Mouse (Mus musculus): ENCODE data around the gene Hif3a.
A peak's percentile ranks its signal among the peaks of the same experiment; 100 is the strongest.

Hif3a gene

GRCm38 (mm10) chr7:16988405-16988804 is 73.8 kb downstream of the Hif3a start:
- no peak for DNase-seq

DNA sequence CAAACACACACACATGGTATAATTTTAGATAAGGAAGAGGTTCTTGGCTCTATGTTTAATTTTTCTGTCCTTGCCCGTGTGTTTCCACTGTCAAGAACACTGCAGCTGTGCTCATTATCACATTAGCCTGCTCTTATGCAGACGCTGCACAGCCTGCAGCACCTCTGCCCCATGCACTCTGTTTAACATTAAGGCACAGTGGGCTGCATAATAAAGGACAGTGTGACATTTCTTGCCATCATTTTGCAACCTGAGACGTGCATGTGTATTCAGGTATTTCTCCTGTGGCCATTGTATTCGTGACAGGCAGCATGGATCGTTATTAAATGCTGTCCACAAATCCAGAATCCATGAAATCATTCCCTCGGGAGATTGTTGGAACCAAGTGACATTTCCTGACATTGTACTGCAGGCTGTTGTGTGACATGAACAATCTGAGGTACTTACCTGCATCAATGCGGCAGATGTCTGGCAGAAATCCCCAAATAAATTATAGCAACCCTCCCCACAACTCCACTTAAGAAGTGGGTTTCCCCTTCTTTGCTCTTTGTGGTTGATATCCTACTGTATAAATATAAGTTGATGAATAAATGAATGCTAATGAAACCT is 74.6 kb downstream of the Hif3a start:
- DNase-seq = no peak

DNA sequence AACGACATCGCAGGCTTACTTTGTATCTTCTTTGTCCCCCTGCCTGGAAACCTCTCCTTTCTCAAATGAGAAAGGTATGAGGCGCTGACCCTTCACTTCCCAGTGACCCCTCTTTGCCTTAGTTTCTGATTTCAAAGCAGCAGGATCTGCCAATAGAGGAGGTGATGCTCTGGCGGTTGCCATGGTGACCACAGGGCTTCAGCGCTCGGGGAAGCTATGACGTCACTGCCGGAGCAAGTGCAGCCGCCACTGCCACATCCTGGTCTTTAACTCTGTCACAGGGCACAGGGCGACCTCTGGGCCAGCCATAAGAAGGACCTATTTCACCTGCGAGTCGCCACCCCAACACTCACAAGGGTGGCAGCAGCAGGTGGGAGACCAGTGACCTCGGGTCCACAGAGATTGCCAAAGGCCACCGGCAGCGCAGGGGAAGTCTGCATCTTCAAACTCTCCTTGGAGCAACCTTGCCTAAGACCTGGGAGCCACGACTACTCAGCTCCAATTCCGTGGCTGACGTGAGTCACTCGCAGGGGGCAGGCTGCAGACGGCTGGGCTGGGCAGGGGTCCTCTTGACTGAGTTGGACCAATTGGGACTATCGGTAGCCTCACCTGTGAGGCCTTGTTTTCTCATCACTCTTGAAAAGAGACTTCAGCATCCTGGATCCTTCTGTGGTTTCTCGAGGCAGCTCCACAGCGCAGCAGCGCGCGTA is 79.2 kb downstream of the Hif3a start, which contains the start of gene Gm42372:
TSS of gene Gm42372 (plus strand) at position 228 of the 710 bp plus-strand sequence.
- DNase-seq = peak; percentile 88

Data from right cerebral cortex, postnatal 25 days (tissue).